Mouse (Mus musculus): Measurements from ENCODE around the gene Rarres2. TPM values are rescaled to one million over a fixed set of nuclear protein-coding genes. Genes with fewer than 3 reads are reported as not detected.

Rarres2 gene
- total RNA-seq, 2 experiments from 2014 or later = 12.5 to 13.1 TPM

Other genes starting within 250 kb of the Rarres2 start
- gene Krba1, start 177.2 kb downstream of the Rarres2 start, total RNA-seq (2021) = 10 to 100 TPM; 39.0 to 47.2 TPM
- gene Zfp467, start 127.0 kb downstream of the Rarres2 start, total RNA-seq (2021) = 10 to 100 TPM; 24.7 to 28.8 TPM
- 1 to 10 TPM; 1.0 to 1.2 TPM for gene Sspo, start 124.6 kb downstream of the Rarres2 start, total RNA-seq (2021)
- 100 to 1,000 TPM; 418 to 471 TPM for gene Atp6v0e2, start 35.2 kb downstream of the Rarres2 start, total RNA-seq (2021)
- gene Lrrc61, start 18.0 kb downstream of the Rarres2 start, total RNA-seq (2021) = 10 to 100 TPM; 31.6 to 43.3 TPM
- gene Gm45021, start 16.8 kb upstream of the Rarres2 start, total RNA-seq (2021) = not detected
- 10 to 100 TPM; 51.8 to 59.8 TPM for gene Repin1, start 21.1 kb upstream of the Rarres2 start, total RNA-seq (2021)
- not detected for gene Gm44965, start 21.2 kb upstream of the Rarres2 start, total RNA-seq (2021)
- gene Zfp775, start 29.3 kb upstream of the Rarres2 start, total RNA-seq (2021) = 1 to 10 TPM; 6.6 to 7.6 TPM
- gene AI854703, start 54.0 kb upstream of the Rarres2 start, total RNA-seq (2021) = 10 to 100 TPM; 15.9 to 18.0 TPM
- under 1 TPM; 0.74 to 0.95 TPM for gene Gimap8, start 74.4 kb upstream of the Rarres2 start, total RNA-seq (2021)
- under 1 TPM; 0.37 to 0.57 TPM for gene Gimap9, start 103.3 kb upstream of the Rarres2 start, total RNA-seq (2021)
- under 1 TPM in 1 of 2 experiments, not detected in 1; 0.54 TPM for gene Gimap4, start 111.8 kb upstream of the Rarres2 start, total RNA-seq (2021)
- gene Gimap6, start 135.4 kb upstream of the Rarres2 start, total RNA-seq (2021) = 1 to 10 TPM; 4.8 to 5.9 TPM
- not detected for gene Gm28053, start 145.8 kb upstream of the Rarres2 start, total RNA-seq (2021)
- not detected for gene Gimap7, start 145.8 kb upstream of the Rarres2 start, total RNA-seq (2021)
- 1 to 10 TPM; 1.9 to 3.1 TPM for gene Gimap1, start 166.3 kb upstream of the Rarres2 start, total RNA-seq (2021)
- 1 to 10 TPM in 1 of 2 experiments, under 1 TPM in 1; 0.96 to 1.1 TPM for gene Gimap5, start 173.4 kb upstream of the Rarres2 start, total RNA-seq (2021)
- gene Gimap3, start 198.1 kb upstream of the Rarres2 start, total RNA-seq (2021) = not detected

All from left cerebral cortex, postnatal 36 days (tissue).